Mouse (Mus musculus) brain, embryonic 14.5 days (tissue): ENCODE measurements around the gene Fhdc1. TPM values are rescaled to one million over a fixed set of nuclear protein-coding genes. Genes with fewer than 3 reads are reported as not detected.

ENCODE experiments used
- DNase-seq: peaks from one replicate; pipeline ENCODE4 v3.0.0-alpha.2; 2011; ENCODE audit warnings: low read depth
- CTCF ChIP-seq: fragments of 200-500 bp; IDR thresholded peaks from 2 replicates; pipeline ENCODE4 v1.5.1; 2012; ENCODE audit warnings: inconsistent platforms, mild to moderate bottlenecking, moderate library complexity, borderline replicate concordance; ENCODE audit not compliant: insufficient read depth, insufficient read length; ENCODE audit errors: extremely low read depth
- POLR2A ChIP-seq: fragments of 200-500 bp; IDR thresholded peaks from 2 replicates; pipeline ENCODE4 v1.6.1; 2012; ENCODE audit warnings: mild to moderate bottlenecking, inconsistent platforms, borderline replicate concordance; ENCODE audit not compliant: poor library complexity, insufficient read depth, insufficient read length, severe bottlenecking; ENCODE audit errors: extremely low read depth
- polyA plus RNA-seq: library from polyadenylated mRNA; depleted of rRNA; stranded (reverse); fragments of >200 nt; gene quantifications from 2 replicates; pipeline ENCODE4 v1.2.3, GENCODE M21; 2012; rRNA removed

Gene Fhdc1
- 1.9 and 3.8 TPM in 2 replicates for polyA plus RNA-seq

GRCm38 (mm10) chr3:84480006-84480897 is at the start of gene Fhdc1:
TSS of gene Fhdc1 (minus strand) at chr3:84480429.
- DNase-seq: peak; percentile 66
- TF ChIP-seq POLR2A: 0 out of 2 replicates have a peak, but pooled peaks have one; percentile 36
- no peak for TF ChIP-seq CTCF

- no peak for TF ChIP-seq POLR2A
Measured at GRCm38 (mm10) chr3:84529021-84529420, 48.8 kb upstream of the Fhdc1 start.

GRCm38 (mm10) chr3:84524952-84525351 is 44.7 kb upstream of the Fhdc1 start:
- no peak for TF ChIP-seq POLR2A
- TF ChIP-seq CTCF: no peak
- no peak for DNase-seq

More at GRCm38 (mm10) chr3:84529021-84529420, 48.8 kb upstream of the Fhdc1 start:
- no peak for DNase-seq

- no peak for DNase-seq
- no peak for TF ChIP-seq POLR2A
- TF ChIP-seq CTCF: no peak
Measured at GRCm38 (mm10) chr3:84516163-84516562, 35.9 kb upstream of the Fhdc1 start.

GRCm38 (mm10) chr3:84512774-84513515 is 32.7 kb upstream of the Fhdc1 start:
- TF ChIP-seq POLR2A: no peak
- no peak for TF ChIP-seq CTCF
- no peak for DNase-seq

GRCm38 (mm10) chr3:84505193-84505592 is 25.0 kb upstream of the Fhdc1 start:
- no peak for DNase-seq
- TF ChIP-seq POLR2A (no peak), CTCF (no peak)

GRCm38 (mm10) chr3:84504291-84504690 is 24.1 kb upstream of the Fhdc1 start:
- DNase-seq: no peak
- TF ChIP-seq CTCF (no peak), POLR2A (no peak)

GRCm38 (mm10) chr3:84502101-84502500 is 21.9 kb upstream of the Fhdc1 start:
- no peak for TF ChIP-seq POLR2A
- no peak for TF ChIP-seq CTCF
- no peak for DNase-seq

- TF ChIP-seq CTCF (no peak), POLR2A (no peak)
- DNase-seq: no peak
Measured at GRCm38 (mm10) chr3:84500491-84500890, 20.3 kb upstream of the Fhdc1 start.

GRCm38 (mm10) chr3:84497718-84498117 is 17.5 kb upstream of the Fhdc1 start:
- DNase-seq: no peak
- TF ChIP-seq POLR2A (no peak), CTCF (no peak)

- TF ChIP-seq POLR2A: no peak
- no peak for TF ChIP-seq CTCF
- no peak for DNase-seq
Measured at GRCm38 (mm10) chr3:84492657-84493056, 12.4 kb upstream of the Fhdc1 start.
